Mouse (Mus musculus) gastrocnemius, adult 18-20 months (tissue): ENCODE results near the gene Opn1sw. TPM values are rescaled to one million over a fixed set of nuclear protein-coding genes. Genes with fewer than 3 reads are reported as not detected.
"Not testable (repeated sequence)": the region's sequence is repeated elsewhere in the genome, so short reads cannot be mapped to it uniquely, and the experiment has no call there.

Source experiments
- DNase-seq: peaks from one replicate; pipeline ENCODE4 v3.0.0; 2021; ENCODE audit warnings: low spot score
- total RNA-seq, 2 experiments: library from RNA; stranded (reverse); gene quantifications; 2 replicates each; pipeline ENCODE4 v1.2.3; 2021

Gene Opn1sw
- total RNA-seq, 2 experiments from 2014 or later, result 0.26 TPM; not detected in 1

DNA sequence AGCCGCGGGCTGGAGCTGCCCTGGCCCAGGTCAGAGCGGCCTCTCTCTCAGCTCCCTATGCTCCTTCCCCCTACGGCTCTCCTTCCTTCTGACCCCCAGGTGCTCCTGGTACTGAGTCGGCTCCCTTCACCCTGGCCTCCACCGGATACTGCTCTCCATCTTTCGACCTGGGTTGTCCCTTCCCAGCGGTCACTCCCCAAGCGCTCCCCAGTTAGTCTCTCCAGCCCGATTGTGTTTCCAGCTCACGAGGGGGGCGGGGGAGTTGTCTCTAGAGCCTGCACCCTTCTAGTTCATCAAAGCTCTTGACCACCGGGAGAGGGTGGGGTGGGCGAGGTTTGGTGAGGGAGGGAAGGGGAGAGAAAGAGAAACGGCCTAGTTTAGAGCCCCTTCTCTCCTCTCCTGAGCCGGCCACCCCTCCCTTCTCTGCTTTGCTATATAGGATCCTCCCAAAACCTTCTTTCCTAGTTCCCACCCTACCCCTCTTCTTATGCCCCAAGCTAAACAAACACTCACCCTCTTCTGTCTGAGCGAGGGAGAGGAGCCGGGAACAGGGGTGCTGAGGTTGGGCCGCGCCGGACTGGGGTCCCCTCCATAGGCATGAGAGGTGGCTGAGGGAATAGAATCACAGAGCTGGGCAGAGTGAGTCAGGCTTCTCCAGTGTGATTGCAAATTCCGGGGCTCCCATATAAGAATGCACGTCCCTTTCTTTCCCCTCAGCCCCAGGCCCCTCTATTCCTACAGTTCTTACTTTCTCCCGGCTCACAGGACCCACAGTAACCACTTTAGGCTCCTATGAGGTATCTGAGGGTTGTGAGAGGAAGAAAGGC, 8.7 kb upstream of the Opn1sw start:
- DNase-seq, result no peak

DNA sequence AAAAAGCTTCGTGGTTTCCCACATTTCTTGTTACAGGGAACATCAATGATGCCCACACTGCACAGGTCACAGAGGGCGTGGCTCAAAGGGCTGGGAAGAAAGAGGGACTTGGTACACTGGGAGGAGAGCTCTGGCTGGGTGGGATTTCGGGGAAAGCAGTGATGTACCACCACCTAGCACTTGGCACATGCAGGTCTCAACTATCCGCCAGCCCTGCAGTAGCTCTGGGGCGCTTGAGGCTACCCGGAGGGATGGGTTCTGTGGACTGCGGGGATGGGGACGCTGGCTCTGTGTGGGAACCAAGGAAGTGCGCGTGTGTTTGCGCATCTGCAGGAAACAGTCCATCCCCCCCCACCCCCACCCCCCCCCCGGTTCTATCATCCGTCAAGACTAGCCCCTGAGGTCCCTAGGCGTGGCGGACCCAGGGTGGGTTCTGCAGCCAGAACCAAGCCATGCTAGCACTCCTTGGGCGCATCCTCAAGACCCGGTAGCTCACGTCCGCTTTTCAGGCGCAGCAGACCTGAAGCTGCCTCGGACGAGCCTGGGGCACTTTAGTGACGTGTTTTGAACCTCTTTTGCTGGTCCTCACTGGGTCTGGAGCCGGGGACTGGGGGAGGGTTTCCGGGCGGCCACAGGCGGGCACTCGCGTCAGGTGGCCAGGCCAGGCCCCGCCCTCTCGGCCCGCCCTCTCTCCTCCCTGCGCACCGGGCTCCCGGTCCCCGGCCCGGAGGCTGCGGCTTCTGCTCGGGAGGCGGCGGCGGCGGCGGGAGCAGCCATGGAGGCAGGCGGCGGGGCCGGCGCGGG, 7.8 kb upstream of the Opn1sw start, which contains the start of gene Ccdc136:
Gene Ccdc136, plus strand, starts transcription at position 400 of the 804 bp plus-strand sequence.
- peak; percentile 70 for DNase-seq

DNA sequence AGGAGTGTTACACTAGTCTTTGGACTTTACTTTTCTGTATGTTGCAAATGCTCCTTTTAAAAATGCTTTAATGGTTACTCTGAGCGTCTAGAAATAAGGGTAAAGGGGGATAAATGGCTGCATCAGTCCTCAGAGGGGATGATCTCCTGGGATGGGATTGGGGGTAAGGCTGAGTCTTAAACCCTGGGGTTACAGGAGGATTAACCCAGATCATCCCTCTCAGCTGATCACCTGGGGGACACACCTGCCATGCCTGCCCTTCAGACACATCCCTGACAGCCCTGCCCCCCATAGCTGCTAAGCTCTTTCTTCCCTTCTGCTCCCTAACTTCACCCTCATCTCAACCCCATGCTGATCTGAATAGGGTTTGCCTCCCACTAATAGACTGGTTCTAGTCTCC, 6.0 kb upstream of the Opn1sw start:
- DNase-seq, result no peak

DNA sequence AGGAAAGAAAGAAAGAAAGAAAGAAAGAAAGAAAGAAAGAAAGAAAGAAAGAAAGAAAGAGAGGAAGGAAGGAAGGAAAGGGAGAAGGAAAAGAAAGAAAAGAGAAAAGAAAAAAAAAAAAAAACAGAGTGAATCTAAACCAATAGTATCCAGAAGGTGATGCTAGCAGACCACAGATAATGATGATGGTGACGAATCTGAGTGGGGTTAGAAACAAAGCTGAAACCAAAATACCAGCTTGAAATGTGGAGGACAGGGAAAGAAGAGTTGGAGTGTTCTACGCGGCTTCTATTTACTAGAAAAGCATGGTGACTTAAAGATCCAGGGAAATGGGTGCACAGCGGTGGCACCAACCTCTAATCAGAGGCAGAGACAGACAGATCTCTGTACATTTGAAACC, 3.5 kb upstream of the Opn1sw start:
- DNase-seq, result no peak

DNA sequence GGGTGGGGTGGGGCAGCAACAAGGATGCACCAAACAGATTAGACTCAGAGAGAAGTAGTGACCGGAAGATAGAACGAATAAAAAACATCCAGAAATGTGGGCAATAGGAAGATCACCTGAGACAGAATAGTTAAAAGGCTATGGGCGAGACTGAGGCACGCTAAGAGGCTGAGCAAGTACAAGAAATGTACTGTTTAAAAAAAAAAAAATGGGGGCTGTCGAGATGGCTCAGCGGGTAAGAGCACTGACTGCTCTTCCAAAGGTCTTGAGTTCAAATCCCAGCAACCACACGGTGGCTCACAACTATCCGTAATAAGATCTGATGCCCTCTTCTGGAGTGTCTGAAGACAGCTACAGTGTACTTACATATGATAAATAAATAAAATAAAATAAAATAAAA, 3.0 kb upstream of the Opn1sw start:
- not testable (repeated sequence) for DNase-seq

DNA sequence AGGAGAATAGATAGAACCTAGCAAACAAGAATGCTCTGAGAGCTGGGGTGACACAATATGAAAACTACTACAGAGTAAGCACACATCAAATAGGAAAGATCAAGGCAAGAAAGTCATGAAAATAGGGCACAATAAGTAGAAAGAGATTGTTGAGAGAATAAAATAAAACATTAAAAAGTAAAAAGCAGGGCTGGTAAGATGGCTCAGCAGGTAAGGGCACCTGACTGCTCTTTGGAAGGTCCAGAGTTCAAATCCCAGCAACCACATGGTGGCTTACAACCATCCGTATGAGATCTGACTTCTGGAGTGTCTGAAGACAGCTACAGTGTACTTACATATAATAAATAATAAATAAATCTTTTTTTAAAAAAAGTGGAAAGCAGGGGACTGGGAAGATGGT, 2.2 kb upstream of the Opn1sw start:
- DNase-seq, result not testable (repeated sequence)

DNA sequence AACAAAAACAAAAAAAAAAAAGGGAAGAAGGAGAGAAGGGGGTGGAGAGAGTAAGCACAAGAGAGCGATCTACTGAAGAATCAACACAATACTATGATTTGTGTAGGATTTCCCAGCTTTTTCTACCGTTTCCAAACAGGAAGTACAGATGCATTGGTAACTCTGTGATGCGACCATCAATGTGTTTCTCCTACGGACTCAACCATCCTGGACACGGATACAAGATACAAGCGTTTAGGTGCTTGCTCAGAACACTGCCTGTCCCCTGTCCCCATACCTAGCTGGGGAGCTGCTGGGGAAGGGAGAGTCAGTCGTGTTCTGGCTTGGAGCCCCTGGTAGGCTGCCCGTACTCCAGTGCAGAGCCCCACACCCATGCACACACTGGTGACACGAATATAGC, 1.2 kb upstream of the Opn1sw start:
- DNase-seq, result no peak

DNA sequence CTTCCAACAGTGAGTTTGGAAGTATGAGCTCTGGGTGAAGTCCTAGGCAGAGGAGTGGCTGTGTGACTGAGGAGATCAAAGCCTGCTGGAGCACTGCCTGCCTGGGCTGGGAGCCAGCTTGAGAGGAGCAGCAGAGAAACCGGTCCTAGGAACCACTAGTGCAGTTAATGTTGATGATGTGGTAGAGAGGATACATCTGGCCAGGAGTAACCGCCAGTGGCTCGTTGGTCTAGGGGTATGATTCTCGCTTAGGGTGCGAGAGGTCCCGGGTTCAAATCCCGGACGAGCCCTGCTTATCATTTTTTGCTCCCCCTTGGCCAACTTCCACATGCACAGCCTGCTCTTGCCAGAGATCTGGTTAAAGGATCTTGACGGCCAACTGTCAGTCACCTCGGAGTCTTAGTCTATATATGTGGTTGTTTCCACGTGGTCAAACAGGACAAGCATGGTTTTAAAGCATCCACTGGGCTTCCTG, 375 bp upstream of the Opn1sw start:
- DNase-seq, result peak; percentile 95

DNA sequence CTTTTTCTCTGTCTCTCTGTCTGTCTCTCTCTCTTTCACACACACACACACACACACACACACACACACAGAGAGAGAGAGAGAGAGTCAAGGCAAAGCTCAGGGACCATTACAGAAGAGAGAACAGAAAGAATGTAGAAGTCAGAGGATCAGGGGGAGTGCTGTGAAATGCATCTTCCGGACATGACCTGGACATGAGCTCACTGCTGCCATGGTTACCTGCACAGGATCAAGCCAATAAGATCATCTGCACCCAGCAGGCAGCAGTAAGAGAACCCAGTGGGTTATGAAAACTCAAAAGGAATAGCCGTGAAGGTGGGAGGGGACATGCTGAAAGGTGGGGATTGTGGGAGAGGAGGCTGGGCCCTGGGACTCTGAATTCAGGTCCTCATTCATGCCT, 5.8 kb downstream of the Opn1sw start:
- no peak for DNase-seq

DNA sequence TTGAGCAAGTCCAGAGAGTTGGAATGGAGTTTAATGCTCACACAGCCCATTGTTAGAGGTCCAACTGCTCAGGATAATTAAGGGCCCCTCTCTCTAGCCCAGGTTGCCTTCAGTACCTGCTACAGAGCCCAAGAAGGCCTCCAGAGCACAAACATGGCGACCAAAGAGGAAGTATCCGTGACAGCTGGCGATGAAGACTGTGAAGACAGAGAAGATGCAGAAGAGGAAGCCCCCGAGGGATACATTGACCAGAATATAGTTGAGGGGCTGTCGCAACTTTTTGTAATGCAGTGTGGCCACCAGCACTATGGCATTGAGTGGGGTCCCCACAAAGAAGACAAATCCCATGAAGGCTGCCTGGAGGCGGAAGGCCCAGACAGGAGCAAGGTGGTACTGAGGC, 8.3 kb downstream of the Opn1sw start:
- no peak for DNase-seq

DNA sequence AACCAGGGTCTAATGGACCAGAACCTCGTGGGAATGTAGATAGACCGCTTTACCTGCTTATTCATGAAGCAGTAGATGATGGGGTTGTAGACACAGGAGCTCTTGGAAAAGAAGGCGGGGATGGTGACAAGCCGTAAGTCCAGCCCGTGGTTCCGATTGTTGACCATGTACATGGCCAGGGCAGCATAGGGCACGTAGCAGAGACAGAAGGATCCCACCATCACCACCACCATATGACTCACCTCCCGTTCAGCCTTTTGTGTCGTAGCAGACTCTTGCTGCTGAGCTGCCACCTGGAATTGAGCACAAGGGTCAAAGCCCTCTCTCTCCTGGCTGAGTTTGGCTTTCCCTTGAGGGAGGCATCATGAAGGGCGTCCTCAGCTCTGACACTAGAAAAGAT, 9.6 kb downstream of the Opn1sw start:
- DNase-seq, result no peak

DNA sequence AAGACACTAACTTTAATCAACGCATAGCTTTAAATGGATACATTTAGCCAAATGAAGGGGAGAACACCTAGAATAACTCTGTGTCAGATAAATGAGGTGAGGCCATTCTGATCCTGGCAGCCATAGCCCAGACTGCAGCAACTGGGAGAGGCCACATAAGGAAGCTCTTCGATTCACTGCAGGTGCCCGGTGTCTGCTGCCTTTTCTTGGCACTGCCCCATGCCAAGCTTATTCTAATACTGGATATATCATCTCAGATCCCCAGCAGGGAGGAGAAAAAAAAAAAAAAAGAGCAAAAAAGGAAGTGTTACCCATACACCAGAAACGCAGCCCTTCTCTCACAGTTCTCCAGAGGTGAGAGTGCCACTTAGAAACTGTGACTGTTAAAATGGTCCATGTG, 10.9 kb downstream of the Opn1sw start:
- DNase-seq, result no peak

DNA sequence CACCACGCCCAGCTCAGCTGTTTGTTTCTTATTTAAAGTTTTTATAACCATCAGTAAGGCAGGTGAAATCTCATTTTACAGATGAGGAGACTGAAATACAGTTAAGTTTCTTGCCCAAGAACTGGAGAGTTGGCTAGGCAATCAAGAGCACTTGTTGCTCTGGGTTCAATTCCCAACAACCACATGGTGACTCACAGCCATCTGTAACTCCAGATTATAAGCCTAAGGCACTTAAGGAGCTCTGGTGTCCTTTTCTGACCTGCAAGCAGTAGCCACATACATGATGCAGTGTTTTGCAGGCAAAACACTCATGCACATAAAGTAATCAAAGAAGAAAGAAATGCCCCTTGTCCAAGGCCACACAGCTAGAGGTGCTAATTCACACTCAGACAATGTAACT, 23.0 kb downstream of the Opn1sw start:
- no peak for DNase-seq

DNA sequence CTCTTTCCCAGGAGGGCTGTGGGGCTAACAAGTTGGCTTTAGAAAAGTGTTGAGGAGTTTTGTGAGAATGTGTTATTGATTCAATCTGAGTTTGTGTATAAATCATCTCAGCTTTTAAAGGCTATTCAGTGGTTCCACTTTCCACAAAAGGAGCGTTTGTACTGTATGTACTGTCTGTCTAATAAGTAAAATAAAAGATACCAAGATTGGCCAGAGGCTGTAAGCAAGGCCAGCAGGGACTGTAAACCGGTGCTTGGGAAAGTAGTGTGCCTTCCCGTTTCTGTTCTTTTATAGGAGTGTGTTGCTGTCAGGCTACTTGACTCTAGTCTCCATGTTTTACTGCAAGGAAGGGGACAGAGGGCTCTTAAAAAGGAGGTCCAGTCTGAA, 25.1 kb downstream of the Opn1sw start:
- no peak for DNase-seq

DNA sequence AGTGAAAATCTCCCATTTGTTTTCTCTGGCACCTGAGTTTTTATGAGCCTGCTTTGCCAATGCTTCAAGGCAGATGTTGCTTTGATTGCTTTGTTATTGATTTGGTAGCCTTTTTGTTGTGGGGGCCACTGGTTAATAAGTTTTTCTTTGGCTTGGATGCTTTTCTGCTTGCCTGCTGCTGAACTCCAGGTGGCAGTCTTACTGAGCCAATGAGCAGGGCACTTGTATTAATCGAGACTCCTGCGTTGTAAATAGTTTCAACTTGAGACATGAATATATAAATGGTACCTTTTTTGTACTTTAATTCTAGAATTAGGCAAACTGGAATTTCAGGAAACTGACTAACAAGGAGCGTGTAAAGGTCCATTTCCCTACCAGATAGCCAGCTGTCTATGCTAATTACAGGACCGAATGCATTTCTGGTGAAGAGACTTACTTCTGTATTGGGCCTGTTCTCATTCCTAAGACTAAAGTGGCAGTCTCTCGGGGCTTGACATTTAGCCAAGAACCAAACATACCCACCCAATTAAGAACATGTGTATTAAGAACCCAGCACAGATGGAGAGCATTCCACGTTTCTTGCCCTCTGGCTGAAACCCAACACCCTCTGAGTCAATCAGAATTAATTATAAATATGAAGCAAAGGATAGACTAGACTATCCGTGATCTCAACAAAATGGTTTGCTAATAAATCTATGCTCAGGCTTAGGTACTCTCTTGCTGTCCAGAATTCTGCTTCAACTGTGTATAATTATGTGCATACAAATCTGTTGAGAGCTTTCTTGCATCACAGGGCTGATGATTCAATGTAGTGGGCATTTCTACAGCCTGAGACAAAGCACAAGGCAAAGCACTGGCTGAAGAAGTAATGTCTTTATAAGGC, 25.8 kb downstream of the Opn1sw start:
- peak; percentile 38 for DNase-seq

DNA sequence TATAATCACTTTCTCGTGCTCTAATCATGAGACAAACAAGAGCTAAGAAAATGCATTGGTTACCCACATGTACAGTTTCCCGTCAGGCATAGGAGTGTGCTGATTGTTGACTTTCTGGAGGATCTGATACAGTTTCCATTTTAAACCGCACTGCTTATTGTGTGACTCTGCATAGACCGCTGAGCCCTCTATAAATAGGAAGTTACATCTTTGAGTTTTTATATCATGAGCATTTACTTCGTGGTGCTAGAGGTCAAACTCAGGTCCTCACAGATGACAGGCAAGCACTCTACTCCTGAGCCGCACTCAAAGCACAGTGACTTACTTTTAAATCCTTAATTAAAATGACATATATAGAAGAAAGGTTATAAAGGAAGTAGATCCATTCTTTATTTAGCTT, 28.1 kb downstream of the Opn1sw start:
- peak; percentile 23 for DNase-seq

DNA sequence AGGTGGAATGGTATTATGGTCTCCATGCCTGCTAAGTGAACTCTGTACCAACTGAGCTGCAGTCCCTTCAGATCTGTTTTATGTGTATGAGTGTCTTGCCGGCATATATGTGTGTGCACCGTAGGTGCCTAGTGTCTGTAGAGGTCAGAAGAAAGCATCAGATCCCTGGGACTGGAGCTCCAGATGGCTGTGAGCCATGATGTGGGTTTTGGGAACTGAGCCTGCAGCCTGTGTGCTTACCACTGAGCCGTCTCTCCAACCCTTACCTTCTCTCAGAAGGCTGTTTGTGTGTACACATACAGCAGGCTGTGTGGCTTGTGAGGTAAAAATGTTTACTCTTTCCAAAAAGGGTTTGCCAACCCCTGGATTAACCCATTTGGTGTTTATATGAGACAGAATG, 28.9 kb downstream of the Opn1sw start:
- DNase-seq, result peak; percentile 52

DNA sequence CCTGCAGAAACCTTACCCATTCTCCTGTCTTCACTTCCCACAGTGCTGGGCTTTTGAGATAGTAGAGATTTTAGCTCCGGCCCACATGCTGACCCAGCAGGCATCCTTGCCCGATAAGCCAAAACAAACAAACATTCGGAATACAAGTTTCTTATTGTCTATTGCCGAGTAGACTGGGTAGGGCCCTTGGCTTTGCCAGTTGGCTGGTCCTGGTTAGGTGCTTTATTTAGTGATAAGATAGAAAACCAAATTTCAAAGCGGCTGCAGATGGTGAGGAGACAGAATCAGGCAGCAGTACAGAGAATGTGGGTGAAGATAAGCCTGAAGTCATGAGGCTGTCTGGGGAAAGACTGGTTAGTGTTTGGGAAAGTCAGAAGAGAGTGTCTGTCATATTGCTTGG, 35.5 kb downstream of the Opn1sw start:
- no peak for DNase-seq

DNA sequence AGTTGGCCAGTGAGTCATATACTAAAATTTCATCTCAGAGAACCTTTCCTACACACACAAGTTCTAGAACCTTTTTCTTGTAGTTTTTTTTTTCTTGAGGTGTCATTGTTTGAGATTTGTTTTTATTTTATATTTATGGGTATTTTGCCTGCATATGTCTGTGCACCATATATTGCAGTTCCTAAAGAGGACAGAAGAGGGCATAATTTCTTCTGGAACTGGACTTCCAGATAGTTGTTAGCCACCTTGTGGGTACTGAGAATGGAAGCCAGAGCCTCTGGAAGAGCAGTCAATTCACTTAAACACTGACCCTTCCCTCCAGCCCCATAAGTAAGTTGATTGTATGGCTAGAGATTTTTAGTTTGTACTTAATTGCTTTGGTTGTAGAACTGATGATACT, 36.7 kb downstream of the Opn1sw start:
- DNase-seq, result no peak

DNA sequence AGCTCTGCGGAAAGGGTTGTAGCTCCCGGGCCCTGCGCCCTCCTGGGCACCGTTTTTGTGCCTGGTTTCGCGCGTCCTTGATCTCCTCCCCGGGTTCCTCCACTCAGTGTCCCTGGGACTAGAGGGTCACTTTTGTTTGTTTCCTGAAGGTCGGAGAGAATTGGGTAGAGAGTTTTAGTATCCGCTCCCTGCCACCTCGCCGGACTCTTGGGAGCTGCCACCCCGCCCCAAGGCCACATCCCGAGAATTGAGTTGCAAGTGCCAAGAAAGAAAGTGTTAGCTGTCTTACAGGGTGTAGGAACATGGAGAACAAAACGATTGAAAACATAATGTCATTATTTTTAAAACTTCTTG, 39.9 kb downstream of the Opn1sw start:
- DNase-seq, result no peak

DNA sequence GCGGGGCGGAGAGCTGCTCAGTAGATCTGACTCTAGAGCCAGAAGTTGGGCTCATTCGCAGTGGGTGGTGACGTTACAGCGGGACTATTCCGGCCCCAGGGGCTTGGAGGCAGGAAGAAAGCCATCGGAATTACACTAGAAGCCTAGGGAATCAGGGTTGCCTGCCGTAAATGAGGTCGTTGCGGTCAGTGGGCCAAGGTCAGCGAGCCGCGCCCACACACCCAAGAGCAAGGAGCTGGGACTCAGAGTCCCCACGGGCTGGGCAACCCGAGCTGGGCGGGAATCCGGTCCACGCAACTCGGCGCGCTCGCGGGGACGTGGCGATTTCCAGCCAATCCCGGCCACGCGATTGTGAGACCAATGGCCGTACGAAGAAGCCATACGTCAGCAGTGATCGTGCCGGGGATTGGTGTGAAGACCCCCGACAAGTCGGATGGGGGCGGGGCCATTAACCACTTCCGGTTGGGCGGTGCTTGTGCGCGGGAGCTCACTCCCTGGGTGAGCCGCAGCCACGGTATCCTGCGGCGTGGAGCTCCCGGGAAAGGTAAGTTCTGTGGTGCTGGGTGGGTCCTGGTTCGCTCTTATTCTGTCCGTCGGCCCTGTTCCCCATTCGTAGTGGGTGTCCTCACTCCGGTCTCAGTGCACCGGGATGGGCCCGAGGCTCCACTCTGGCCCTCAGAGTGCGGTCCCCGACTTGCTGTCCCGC, 40.5 kb downstream of the Opn1sw start, which contains the start of gene Calu:
Gene Calu, plus strand, starts transcription at position 405 of the 706 bp plus-strand sequence.
- peak; percentile 100 for DNase-seq
